In genomic region chr9:107596619-107597569, GRCm38 (mm10) we compare ENCODE assay signal across 15 mouse cellular contexts. TPM values are rescaled to one million over a fixed set of nuclear protein-coding genes. Genes with fewer than 3 reads are reported as not detected.
DNase-seq lines count a peak whose midpoint lies in the region; ATAC-seq and TF ChIP-seq lines count a peak whose summit lies in the region.
"Had no signal": no experiment of that assay in that cellular context is flagged by ENCODE, and none has a peak within 500 bp of the region (broad histone marks: within the 10 kb centered on the region; RNA-seq: fewer than 3 reads in every experiment).

No protein-coding gene starts in this region.

- TF ChIP-seq EP300 in lung, postnatal 0 days (IDR thresholded peaks at IDR 0.05) = no peak

- H3K27ac ChIP-seq in lung, postnatal 0 days (ENCODE audit: low read length) = no peak overlapping the region
- peak overlapping the region; percentile 88 for H3K27ac ChIP-seq in heart, embryonic 10.5 days
- H3K27ac ChIP-seq: forebrain, embryonic 10.5 days; macrophage had no signal

- no peak overlapping the region for H3K4me2 ChIP-seq in lung, postnatal 0 days (replicated peaks; ENCODE audit: low read depth, low read length)

- H3K27me3 ChIP-seq in lung, postnatal 0 days (replicated peaks; ENCODE audit: insufficient read depth, low read length) = no peaks in the 10 kb centered on the region
- peaks cover 38% of the 10 kb centered on the region for H3K27me3 ChIP-seq in heart, embryonic 10.5 days (ENCODE audit: insufficient read depth, poor library complexity, severe bottlenecking)
- H3K27me3 ChIP-seq: Patski had no signal

- no peak for DNase-seq in lung, postnatal 0 days (ENCODE audit: low spot score)
- no peak for DNase-seq in lung, postnatal 25 days (ENCODE audit: low spot score)
- peak; percentile 65 for DNase-seq in gastrocnemius, postnatal 10 days
- no peak for DNase-seq in heart, embryonic 10.5 days (ENCODE audit: low spot score)
- peak; percentile 71 to 76 for DNase-seq in heart, postnatal 36 days
- DNase-seq in adrenal gland, postnatal 10 days = no peak
- DNase-seq in right cerebral cortex, postnatal 4 days = no peak
- DNase-seq in left cerebral cortex, postnatal 10 days (ENCODE audit: extremely low spot score in 1 of 2, low spot score in 2 of 2) = no peak
- DNase-seq: cerebellum, postnatal 14 days; spleen, adult 18-20 months had no signal

- ATAC-seq in lung, postnatal 0 days = peak; percentile 25
- ATAC-seq: CD4-positive, CD25-positive, alpha-beta regulatory T cell, adult 4 months; hindbrain, embryonic 16.5 days; Patski had no signal

- no peaks in the 10 kb centered on the region for H3K9me3 ChIP-seq in lung, postnatal 0 days (ENCODE audit: low read length)
- no peaks in the 10 kb centered on the region for H3K9me3 ChIP-seq in heart, embryonic 10.5 days
- H3K9me3 ChIP-seq: forebrain, embryonic 10.5 days had no signal

- 0 out of 2 replicates have a peak, but pooled peaks cover 3% of the 10 kb centered on the region for H3K4me1 ChIP-seq in lung, postnatal 0 days (ENCODE audit: insufficient read depth, low read depth, low read length)
- peaks cover 45% of the 10 kb centered on the region for H3K4me1 ChIP-seq in heart, embryonic 10.5 days

- intact Hi-C loops in heart, postnatal 36 days (cut with DNase I) = no loop called here
- intact Hi-C loops in left cerebral cortex, postnatal 10 days (cut with DNase I) = no loop called here

- H3K9ac ChIP-seq in lung, postnatal 0 days (replicated peaks; ENCODE audit: low read depth) = no peak overlapping the region

- no peak for TF ChIP-seq CTCF in lung, postnatal 0 days (IDR thresholded peaks at IDR 0.05)

- no peak overlapping the region for H3K4me3 ChIP-seq in lung, postnatal 0 days (ENCODE audit: low read depth, low read length)
- peak overlapping the region; percentile 44 for H3K4me3 ChIP-seq in heart, embryonic 10.5 days
- H3K4me3 ChIP-seq: forebrain, embryonic 10.5 days had no signal

- peaks cover 12% of the 10 kb centered on the region; the same call in 1 of the 2 replicates for H3K36me3 ChIP-seq in lung, postnatal 0 days (ENCODE audit: insufficient read depth, low read length)
- peaks cover 40% of the 10 kb centered on the region for H3K36me3 ChIP-seq in heart, embryonic 10.5 days

- 78% methylated on average over 11 of the region's 11 CpGs for WGBS in lung, postnatal 0 days
- 70% methylated on average over 11 of the region's 11 CpGs for WGBS in heart, embryonic 10.5 days

RNA-seq across cellular contexts. Expression of gene Ifrd2, which starts 9.5 kb away (rescaled TPM):
- 22.4 and 24.1 TPM in 2 replicates for polyA plus RNA-seq in lung, postnatal 0 days (2015; fragmentation: Nextera tagmentation; extraction: Ambion mirVana)
- total RNA-seq in gastrocnemius, postnatal 10 days (2021) = 10 to 100 TPM; 34.6 to 40.4 TPM
- polyA plus RNA-seq in heart, embryonic 10.5 days (2016; fragmentation: Nextera tagmentation; extraction: Ambion mirVana) = 58.0 and 62.8 TPM in 2 replicates
- total RNA-seq in heart, postnatal 36 days (2021) = 10 to 100 TPM; 48.4 to 51.2 TPM
- 10 to 100 TPM; 37.4 to 40.9 TPM for total RNA-seq in adrenal gland, postnatal 10 days (2021)
- total RNA-seq in left cerebral cortex, postnatal 10 days (2021) = 10 to 100 TPM; 10.1 to 12.5 TPM

RNA-seq across cellular contexts. Expression of gene Sema3b, which starts 12.1 kb away (rescaled TPM):
- 31.9 and 34.3 TPM in 2 replicates for polyA plus RNA-seq in lung, postnatal 0 days (2015; fragmentation: Nextera tagmentation; extraction: Ambion mirVana)
- total RNA-seq in gastrocnemius, postnatal 10 days (2021) = 10 to 100 TPM; 41.8 to 51.3 TPM
- 4.9 and 8.2 TPM in 2 replicates for polyA plus RNA-seq in heart, embryonic 10.5 days (2016; fragmentation: Nextera tagmentation; extraction: Ambion mirVana)
- 10 to 100 TPM; 18.5 to 22.0 TPM for total RNA-seq in heart, postnatal 36 days (2021)
- 10 to 100 TPM in 1 of 2 experiments, 1 to 10 TPM in 1; 9.5 to 13.2 TPM for total RNA-seq in adrenal gland, postnatal 10 days (2021)
- 1 to 10 TPM; 2.7 to 2.9 TPM for total RNA-seq in left cerebral cortex, postnatal 10 days (2021)
- polyA plus RNA-seq: CD4-positive, CD25-positive, alpha-beta regulatory T cell, adult 4 months; macrophage had no signal

RNA-seq across cellular contexts. Expression of gene Hyal3, which starts 16.3 kb away (rescaled TPM):
- polyA plus RNA-seq in lung, postnatal 0 days (2015; fragmentation: Nextera tagmentation; extraction: Ambion mirVana) = 1.7 and 2.2 TPM in 2 replicates
- total RNA-seq in gastrocnemius, postnatal 10 days (2021) = 1 to 10 TPM in 1 of 2 experiments, under 1 TPM in 1; 0.28 to 1.1 TPM
- polyA plus RNA-seq in heart, embryonic 10.5 days (2016; fragmentation: Nextera tagmentation; extraction: Ambion mirVana) = 0.36 and 0.70 TPM in 2 replicates
- under 1 TPM; 0.36 to 0.46 TPM for total RNA-seq in heart, postnatal 36 days (2021)
- total RNA-seq in adrenal gland, postnatal 10 days (2021) = 1 to 10 TPM; 1.0 to 1.2 TPM
- total RNA-seq in left cerebral cortex, postnatal 10 days (2021) = 1 to 10 TPM in 1 of 2 experiments, under 1 TPM in 1; 0.99 to 1.4 TPM

RNA-seq across cellular contexts. Expression of gene Naa80, which starts 18.2 kb away (rescaled TPM):
- polyA plus RNA-seq in lung, postnatal 0 days (2015; fragmentation: Nextera tagmentation; extraction: Ambion mirVana) = 17.9 and 22.0 TPM in 2 replicates
- total RNA-seq in gastrocnemius, postnatal 10 days (2021) = 10 to 100 TPM; 12.1 to 15.7 TPM
- 14.8 and 15.3 TPM in 2 replicates for polyA plus RNA-seq in heart, embryonic 10.5 days (2016; fragmentation: Nextera tagmentation; extraction: Ambion mirVana)
- 10 to 100 TPM; 16.6 to 19.1 TPM for total RNA-seq in heart, postnatal 36 days (2021)
- total RNA-seq in adrenal gland, postnatal 10 days (2021) = 10 to 100 TPM; 17.7 to 20.6 TPM
- total RNA-seq in left cerebral cortex, postnatal 10 days (2021) = 1 to 10 TPM; 9.3 to 9.8 TPM

RNA-seq across cellular contexts. Expression of gene Hyal1, which starts 20.2 kb away (rescaled TPM):
- 9.7 and 11.0 TPM in 2 replicates for polyA plus RNA-seq in lung, postnatal 0 days (2015; fragmentation: Nextera tagmentation; extraction: Ambion mirVana)
- total RNA-seq in gastrocnemius, postnatal 10 days (2021) = 1 to 10 TPM; 2.5 to 5.0 TPM
- 4.9 and 6.8 TPM in 2 replicates for polyA plus RNA-seq in heart, embryonic 10.5 days (2016; fragmentation: Nextera tagmentation; extraction: Ambion mirVana)
- total RNA-seq in heart, postnatal 36 days (2021) = 1 to 10 TPM; 5.1 to 5.7 TPM
- total RNA-seq in adrenal gland, postnatal 10 days (2021) = 1 to 10 TPM; 8.9 to 9.3 TPM
- total RNA-seq in left cerebral cortex, postnatal 10 days (2021) = 1 to 10 TPM; 3.1 to 4.3 TPM

Comparison
In these comparisons a context has a peak if more than half of its experiments do, and no peak if none do; other contexts are left out.
1. DNase-seq: peak in gastrocnemius, postnatal 10 days (single experiment) and heart, postnatal 36 days (2 of 2); none in lung, postnatal 0 days (single experiment), lung, postnatal 25 days (single experiment), heart, embryonic 10.5 days (single experiment), adrenal gland, postnatal 10 days (single experiment), right cerebral cortex, postnatal 4 days (single experiment) and left cerebral cortex, postnatal 10 days (0 of 2).